Mouse (Mus musculus) kidney, postnatal 10 days (tissue): ENCODE measurements around the gene Olfr38.

Experiments used
- DNase-seq: peaks from one replicate; pipeline ENCODE4 v3.0.0; 2021; ENCODE audit warnings: mixed read lengths

The Olfr38 gene

GRCm38 (mm10) chr6:42756104-42756503 is at the start of gene Olfr38:
Gene Olfr38 (plus strand): TSS chr6:42756404.
- no peak for DNase-seq

GRCm38 (mm10) chr6:42709291-42710211 is 46.7 kb upstream of the Olfr38 start, which contains the start of gene Tcaf1:
Gene Tcaf1 (minus strand): TSS chr6:42710088.
- DNase-seq: peak; percentile 89

- no peak for DNase-seq
These were observed 41.5 kb upstream of the Olfr38 start for GRCm38 (mm10) chr6:42714668-42715067.

- DNase-seq: no peak
These were observed 38.2 kb upstream of the Olfr38 start for GRCm38 (mm10) chr6:42717973-42718372.

- DNase-seq: no peak
These were observed 17.1 kb upstream of the Olfr38 start, which contains the start of gene Olfr453 for GRCm38 (mm10) chr6:42739071-42739470. Gene Olfr453 (plus strand): TSS chr6:42739371.

GRCm38 (mm10) chr6:42742303-42742702 is 13.9 kb upstream of the Olfr38 start:
- no peak for DNase-seq

GRCm38 (mm10) chr6:42747846-42748245 is 8.4 kb upstream of the Olfr38 start:
- no peak for DNase-seq

- DNase-seq: no peak
These were observed 20.9 kb downstream of the Olfr38 start for GRCm38 (mm10) chr6:42777066-42777465.

GRCm38 (mm10) chr6:42784793-42785192 is 28.6 kb downstream of the Olfr38 start, which contains the start of gene Olfr452:
Gene Olfr452 (plus strand): TSS chr6:42785093.
- no peak for DNase-seq

GRCm38 (mm10) chr6:42790247-42790948 is 34.2 kb downstream of the Olfr38 start:
- DNase-seq: no peak

GRCm38 (mm10) chr6:42790949-42791556 is 34.8 kb downstream of the Olfr38 start:
- DNase-seq: no peak

GRCm38 (mm10) chr6:42794982-42795381 is 38.8 kb downstream of the Olfr38 start:
- DNase-seq: no peak

GRCm38 (mm10) chr6:42811639-42812038 is 55.4 kb downstream of the Olfr38 start, which contains the start of gene Olfr450:
Gene Olfr450 (plus strand): TSS chr6:42811939.
- no peak for DNase-seq
